Mouse (Mus musculus): ENCODE results near the gene Sh3gl2.

The Sh3gl2 gene

DNA sequence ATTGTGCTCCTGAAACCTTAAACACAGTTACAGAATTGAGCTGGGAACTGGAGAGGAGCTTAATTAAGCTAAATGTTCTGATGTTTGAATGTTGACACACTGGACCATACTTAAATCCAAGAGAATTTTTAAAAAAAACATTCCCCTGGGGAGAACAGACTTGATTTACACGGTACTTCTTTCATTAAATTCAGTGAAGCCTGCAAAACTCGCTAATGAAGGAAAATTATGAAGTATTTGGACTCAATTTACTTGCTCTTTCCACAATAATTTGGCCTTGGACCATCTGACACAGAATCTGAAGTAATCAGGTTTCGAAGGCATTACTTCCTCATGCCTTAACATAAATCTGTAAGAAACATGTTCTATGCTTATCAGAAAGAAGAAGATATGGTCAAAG is 408.4 kb downstream of the Sh3gl2 start:
- DNase-seq (ENCODE audit: low spot score), result no peak

DNA sequence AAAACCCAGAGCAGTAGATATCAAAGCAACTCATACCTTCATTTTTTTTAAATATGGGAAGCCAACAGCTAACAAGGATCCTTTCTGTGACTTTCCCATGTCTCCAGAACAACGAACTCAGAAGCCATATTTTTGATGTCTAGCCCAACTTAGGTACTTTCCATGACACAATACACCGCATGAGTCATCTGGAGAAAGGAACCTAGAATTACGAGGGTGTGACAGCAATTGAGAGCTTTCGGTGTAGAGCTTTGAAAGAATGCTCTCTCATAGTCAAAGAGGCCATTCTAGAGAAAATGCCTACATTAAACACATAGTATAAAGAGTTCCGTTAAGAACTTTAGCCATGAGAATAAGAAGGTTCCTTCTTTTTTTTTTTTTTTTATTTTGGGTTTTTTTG is 413.8 kb downstream of the Sh3gl2 start:
- DNase-seq (ENCODE audit: low spot score), result no peak

- no peak for DNase-seq (ENCODE audit: low spot score)
Measured at GRCm38 (mm10) chr4:85619261-85619660, 414.3 kb downstream of the Sh3gl2 start.

DNA sequence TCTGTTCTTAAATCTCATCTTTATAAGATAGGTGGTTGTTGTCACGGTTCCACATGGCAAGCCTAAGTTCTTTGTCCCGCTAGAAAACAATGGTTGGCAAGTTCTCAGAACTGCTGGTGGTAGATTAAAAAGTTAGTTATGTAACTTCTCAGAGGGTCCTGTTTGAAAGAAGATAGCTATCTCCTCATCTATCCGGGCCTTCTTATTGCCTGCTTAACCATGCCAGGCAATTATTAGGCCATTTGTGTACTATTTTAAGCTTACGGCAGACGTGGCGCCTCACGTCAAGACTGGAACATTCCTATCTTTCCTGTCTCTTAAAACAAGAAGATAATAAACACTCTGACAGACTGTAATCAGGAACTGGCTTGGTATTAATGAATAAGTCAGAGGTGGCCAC is 424.5 kb downstream of the Sh3gl2 start:
- DNase-seq (ENCODE audit: low spot score), result no peak

GRCm38 (mm10) chr4:85669271-85669670 is 464.3 kb downstream of the Sh3gl2 start:
- no peak for DNase-seq (ENCODE audit: low spot score)

DNA sequence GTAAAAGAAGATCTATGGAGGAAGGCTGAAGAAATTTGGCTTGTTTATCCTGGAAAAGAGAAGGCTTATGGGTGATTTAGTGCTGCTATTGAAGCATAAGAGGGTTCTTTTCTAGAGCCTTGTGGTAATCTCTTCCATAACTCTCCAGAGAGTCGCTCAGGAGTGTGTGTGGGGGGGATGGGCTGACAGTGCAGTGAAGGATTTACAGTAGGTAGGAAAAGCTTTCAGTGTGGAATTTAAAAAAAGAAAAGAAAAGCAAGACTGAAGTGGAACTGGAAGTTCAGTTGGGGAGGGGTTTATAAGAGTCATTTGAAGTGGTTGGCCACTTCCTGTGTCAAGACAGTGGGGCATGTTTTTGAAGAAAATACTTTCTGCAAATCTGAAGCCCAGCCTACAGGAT is 464.8 kb downstream of the Sh3gl2 start:
- DNase-seq (ENCODE audit: low spot score), result no peak

- no peak for DNase-seq (ENCODE audit: low spot score)
Measured at GRCm38 (mm10) chr4:85672290-85672689, 467.4 kb downstream of the Sh3gl2 start.

DNA sequence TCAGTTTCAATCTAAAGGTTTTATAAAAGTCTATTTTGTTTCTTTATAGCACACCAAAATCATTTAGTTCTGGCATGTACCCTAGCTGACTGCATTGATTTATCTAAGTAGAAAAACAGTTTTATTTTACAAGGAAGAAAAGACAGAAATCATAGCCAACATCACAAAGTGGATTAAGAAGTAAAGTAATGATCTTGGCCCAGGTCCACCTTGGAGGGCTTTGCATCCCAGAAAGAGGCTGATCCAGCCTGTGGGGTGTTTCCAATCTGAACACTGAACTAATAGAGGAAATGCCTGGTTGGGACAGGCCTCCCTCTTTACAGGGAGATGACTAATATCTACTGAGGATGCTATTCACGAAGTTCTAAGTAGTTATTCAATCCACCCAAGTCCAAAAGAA is 472.7 kb downstream of the Sh3gl2 start:
- DNase-seq (ENCODE audit: low spot score), result no peak

DNA sequence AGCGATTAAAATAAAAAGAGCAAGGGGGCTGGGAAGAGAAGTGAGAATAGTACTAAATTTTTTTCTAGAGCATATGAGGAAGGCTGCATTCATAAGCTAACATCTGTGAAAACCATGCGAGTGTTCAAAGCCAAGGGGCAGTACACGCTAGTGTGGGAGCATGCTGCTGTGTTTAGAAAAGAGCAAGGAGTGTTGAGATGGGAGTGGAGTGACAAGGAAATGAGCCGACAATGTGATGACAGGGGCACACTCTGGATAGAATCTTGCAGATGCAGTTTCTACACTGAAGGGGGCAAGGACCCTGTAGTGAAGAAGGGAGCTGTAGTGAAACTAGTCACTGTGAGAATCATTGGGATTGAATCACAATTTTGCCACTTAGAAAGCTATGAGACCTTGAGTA is 481.2 kb downstream of the Sh3gl2 start:
- no peak for DNase-seq (ENCODE audit: low spot score)
